Mouse (Mus musculus) liver, embryonic 16.5 days (tissue): ENCODE data around the gene Dhdh. TPM values are rescaled to one million over a fixed set of nuclear protein-coding genes. Genes with fewer than 3 reads are reported as not detected.

ENCODE experiments used
- ATAC-seq: fragments of 200-750 bp; cut with Nextera tagmentation; 2 replicates; pipeline ENCODE4 v1.8.0; 2017; ENCODE audit warnings: low read depth, mild to moderate bottlenecking, moderate number of reproducible peaks, moderate library complexity
- H3K27ac ChIP-seq: fragments of 300-500 bp; sonication (generic); 2 replicates; pipeline ENCODE4 v1.5.1; 2014; ENCODE audit warnings: mild to moderate bottlenecking, low read length
- H3K27me3 ChIP-seq: fragments of 300-500 bp; sonication (generic); 2 replicates; pipeline ENCODE4 v1.6.1; 2014; ENCODE audit warnings: low read depth, low read length, mixed read lengths; ENCODE audit not compliant: control insufficient read depth, insufficient read depth
- H3K36me3 ChIP-seq: fragments of 300-500 bp; sonication (generic); 2 replicates; pipeline ENCODE4 v1.6.1; 2014; ENCODE audit warnings: mild to moderate bottlenecking; ENCODE audit not compliant: control insufficient read depth, insufficient read depth
- H3K4me1 ChIP-seq: fragments of 300-500 bp; sonication (generic); 2 replicates; pipeline ENCODE4 v1.6.1; 2014; ENCODE audit warnings: low read depth, low read length, mixed read lengths; ENCODE audit not compliant: control insufficient read depth
- H3K4me2 ChIP-seq: fragments of 300-500 bp; sonication (generic); 2 replicates; pipeline ENCODE4 v1.6.1; 2014; ENCODE audit warnings: low read depth, low read length, mixed read lengths
- H3K4me3 ChIP-seq: fragments of 300-500 bp; sonication (generic); 2 replicates; pipeline ENCODE4 v1.5.1; 2014; ENCODE audit warnings: low read depth, mild to moderate bottlenecking, low read length
- H3K9ac ChIP-seq: fragments of 300-500 bp; sonication (generic); 2 replicates; pipeline ENCODE4 v1.6.1; 2014; ENCODE audit warnings: low read depth, low read length
- H3K9me3 ChIP-seq: fragments of 300-500 bp; sonication (generic); replicated peaks from 2 replicates; pipeline ENCODE4 v1.6.1; 2016; ENCODE audit warnings: low read length; ENCODE audit not compliant: control insufficient read depth
- WGBS: fragments of 180-500 bp; shearing (Covaris S2); extraction: QIAGEN DNeasy Blood & Tissue Kit; methylation state at CpG from one replicate; pipeline ENCODE4 v1.1.7; 2014; ENCODE audit not compliant: insufficient replicate concordance; 5-methylcytosine and 5-hydroxymethylcytosine counted together
- microRNA-seq: library from miRNA; unstranded; fragments of <30 nt; microRNA quantifications from one replicate; pipeline ENCODE4, GENCODE M21; 2016
- polyA plus RNA-seq: library from polyadenylated mRNA; unstranded; fragments of >200 nt; fragmentation: Nextera tagmentation; extraction: Ambion mirVana; gene quantifications from 2 replicates; pipeline ENCODE4 v1.2.1, GENCODE M21; 2015

Gene Dhdh
- polyA plus RNA-seq, 1 experiment from 2014 or later, result 3.3 TPM

- no peak for ATAC-seq
- Histone ChIP-seq H3K9ac (peak overlapping the region; percentile 72), H3K4me3 (peak overlapping the region; percentile 66), H3K4me1 (peaks cover 28% of the 10 kb centered on the region), H3K27me3 (no peaks in the 10 kb centered on the region), H3K27ac (peak overlapping the region; percentile 71), H3K9me3 (no peaks in the 10 kb centered on the region), H3K36me3 (peaks cover 2% of the 10 kb centered on the region; the same call in 1 of the 2 replicates), H3K4me2 (peak overlapping the region; percentile 82)
- 4% methylated on average over 16 of the region's 16 CpGs for WGBS
Measured at GRCm38 (mm10) chr7:45435038-45435437, 53.6 kb downstream of the Dhdh start.

- H3K4me3 ChIP-seq, result peak within 1 kb of the TSS; percentile 83
- H3K27ac ChIP-seq, result peak within 1 kb of the TSS; percentile 86
- WGBS, result under 1% methylated on average over 45 of the region's 45 CpGs
- ATAC-seq, result peak; percentile 96
- H3K4me1 ChIP-seq, result peaks cover 28% of the 10 kb centered on the region
- H3K36me3 ChIP-seq, result no peaks in the 10 kb centered on the region; the same call in 1 of the 2 replicates
- H3K9ac ChIP-seq, result peak within 1 kb of the TSS; percentile 81
- no peaks in the 10 kb centered on the region for H3K27me3 ChIP-seq
- no peaks in the 10 kb centered on the region for H3K9me3 ChIP-seq
- peak within 1 kb of the TSS; percentile 86 for H3K4me2 ChIP-seq
Measured at GRCm38 (mm10) chr7:45434203-45435015, 54.2 kb downstream of the Dhdh start, which contains the start of gene Gys1. Gys1 (plus strand) TSS chr7:45434844.

DNA sequence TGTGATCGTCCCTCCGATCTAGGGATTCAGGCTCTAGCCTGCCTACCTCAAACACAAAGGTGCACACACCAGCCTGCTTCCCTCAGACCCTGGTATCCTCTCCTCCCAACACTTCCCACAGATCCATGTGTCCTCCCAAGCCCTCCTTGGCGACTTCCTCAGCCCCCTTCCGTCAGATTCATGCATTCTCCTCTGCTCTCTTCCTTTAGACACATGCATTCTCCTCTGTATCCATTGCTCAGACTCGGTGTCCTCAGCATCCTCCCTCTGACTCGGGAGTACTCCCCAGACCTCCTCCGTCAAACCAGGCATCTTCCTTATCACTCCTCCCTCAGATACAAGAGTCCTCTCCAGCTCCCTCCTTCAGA, 54.8 kb downstream of the Dhdh start:
- H3K9ac ChIP-seq, result peak overlapping the region; percentile 81
- H3K36me3 ChIP-seq, result peaks cover 3% of the 10 kb centered on the region
- H3K4me2 ChIP-seq, result peak overlapping the region; percentile 86
- H3K9me3 ChIP-seq, result no peaks in the 10 kb centered on the region
- H3K4me1 ChIP-seq, result peaks cover 28% of the 10 kb centered on the region
- no peaks in the 10 kb centered on the region for H3K27me3 ChIP-seq
- peak overlapping the region; percentile 83 for H3K4me3 ChIP-seq
- no peak for ATAC-seq
- H3K27ac ChIP-seq, result peak overlapping the region; percentile 86
- 1% methylated on average over 7 of the region's 7 CpGs for WGBS

- peaks cover 39% of the 10 kb centered on the region for H3K36me3 ChIP-seq
- no peak for ATAC-seq
- no peaks in the 10 kb centered on the region for H3K4me1 ChIP-seq
- H3K4me3 ChIP-seq, result no peak overlapping the region
- no peak overlapping the region for H3K9ac ChIP-seq
- 83% methylated on average over 8 of the region's 8 CpGs for WGBS
- no peaks in the 10 kb centered on the region for H3K9me3 ChIP-seq
- no peak overlapping the region for H3K27ac ChIP-seq
- H3K27me3 ChIP-seq, result no peaks in the 10 kb centered on the region
- no peak overlapping the region for H3K4me2 ChIP-seq
Measured at GRCm38 (mm10) chr7:45426556-45426955, 62.0 kb downstream of the Dhdh start.

DNA sequence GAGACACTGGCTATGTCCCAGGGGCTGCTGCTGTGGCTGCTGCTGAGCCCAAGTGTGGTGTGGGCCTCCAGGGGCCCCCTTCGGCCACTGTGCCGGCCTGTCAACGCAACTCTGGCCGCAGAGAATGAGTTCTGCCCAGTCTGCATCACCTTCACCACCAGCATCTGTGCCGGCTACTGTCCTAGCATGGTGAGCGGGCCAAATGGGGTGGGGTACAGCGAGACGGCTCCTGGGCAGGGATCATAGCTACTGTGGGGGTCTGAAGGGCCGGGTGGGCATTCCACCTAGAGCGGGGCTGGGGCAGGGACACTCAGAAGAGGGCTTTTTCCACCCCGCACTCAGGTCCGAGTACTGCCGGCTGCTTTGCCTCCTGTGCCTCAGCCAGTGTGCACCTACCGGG, 67.4 kb downstream of the Dhdh start:
- no peak for ATAC-seq
- Histone ChIP-seq H3K4me2 (no peak overlapping the region), H3K36me3 (peaks cover 31% of the 10 kb centered on the region), H3K9me3 (no peaks in the 10 kb centered on the region), H3K4me3 (no peak overlapping the region), H3K4me1 (no peaks in the 10 kb centered on the region), H3K9ac (no peak overlapping the region), H3K27ac (no peak overlapping the region), H3K27me3 (peaks cover 40% of the 10 kb centered on the region)
- WGBS, result 82% methylated on average over 14 of the region's 14 CpGs

Small RNAs within 50 kb of the gene (microRNA-seq; reads per million reads assigned to microRNA genes)
- 0.74 reads per million for gene Gm22133

Other genes with a start within 250 kb of the Dhdh start
- gene Cd37, start 249.7 kb downstream of the Dhdh start, polyA plus RNA-seq, result 16.4 and 19.3 TPM in 2 replicates
- gene Slc6a16, start 247.7 kb downstream of the Dhdh start, polyA plus RNA-seq, result not detected in 2 replicates
- not detected in 2 replicates for gene Slc6a21, start 211.3 kb downstream of the Dhdh start, polyA plus RNA-seq
- gene Trpm4, start 155.0 kb downstream of the Dhdh start, polyA plus RNA-seq, result 0.85 and 1.7 TPM in 2 replicates
- 0.39 and 0.60 TPM in 2 replicates for gene Hrc, start 153.5 kb downstream of the Dhdh start, polyA plus RNA-seq
- 0.15 and 0.19 TPM in 2 replicates for gene Ppfia3, start 121.8 kb downstream of the Dhdh start, polyA plus RNA-seq
- not detected in 2 replicates for gene Lin7b, start 118.2 kb downstream of the Dhdh start, polyA plus RNA-seq
- gene Snrnp70, start 93.1 kb downstream of the Dhdh start, polyA plus RNA-seq, result 64.2 and 70.1 TPM in 2 replicates
- gene Kcna7, start 83.2 kb downstream of the Dhdh start, polyA plus RNA-seq, result not detected in 2 replicates
- 0.09 and 0.26 TPM in 2 replicates for gene Ntf5, start 75.1 kb downstream of the Dhdh start, polyA plus RNA-seq
- gene Lhb, start 68.0 kb downstream of the Dhdh start, polyA plus RNA-seq, result not detected in 2 replicates
- gene Gys1, start 54.0 kb downstream of the Dhdh start, polyA plus RNA-seq, result 7.6 and 8.9 TPM in 2 replicates
- 58.8 and 59.4 TPM in 2 replicates for gene Ruvbl2, start 50.7 kb downstream of the Dhdh start, polyA plus RNA-seq
- 6,125 and 6,166 TPM in 2 replicates for gene Ftl1, start 28.9 kb downstream of the Dhdh start, polyA plus RNA-seq
- gene Bax, start 21.9 kb downstream of the Dhdh start, polyA plus RNA-seq, result 63.3 and 63.4 TPM in 2 replicates
- gene Tulp2, start 6.9 kb downstream of the Dhdh start, polyA plus RNA-seq, result 0.41 and 0.75 TPM in 2 replicates
- gene Gm45808, start 2.0 kb downstream of the Dhdh start, polyA plus RNA-seq, result not detected in 2 replicates
- gene Nucb1, start 21.6 kb upstream of the Dhdh start, polyA plus RNA-seq, result 122 and 124 TPM in 2 replicates
- 293 and 328 TPM in 2 replicates for gene Ppp1r15a, start 37.5 kb upstream of the Dhdh start, polyA plus RNA-seq
- gene Plekha4, start 37.5 kb upstream of the Dhdh start, polyA plus RNA-seq, result 0.47 and 0.78 TPM in 2 replicates
- gene Hsd17b14, start 66.1 kb upstream of the Dhdh start, polyA plus RNA-seq, result 1.3 and 1.8 TPM in 2 replicates
- 44.0 and 44.6 TPM in 2 replicates for gene Bcat2, start 81.3 kb upstream of the Dhdh start, polyA plus RNA-seq
- not detected in 2 replicates for gene Fgf21, start 126.7 kb upstream of the Dhdh start, polyA plus RNA-seq
- not detected in 2 replicates for gene Fut1, start 128.5 kb upstream of the Dhdh start, polyA plus RNA-seq
- gene Izumo1, start 133.0 kb upstream of the Dhdh start, polyA plus RNA-seq, result 0.05 and 0.06 TPM in 2 replicates
- 1.7 and 1.8 TPM in 2 replicates for gene Rasip1, start 138.7 kb upstream of the Dhdh start, polyA plus RNA-seq
- 0.58 and 1.3 TPM in 2 replicates for gene Mamstr, start 151.2 kb upstream of the Dhdh start, polyA plus RNA-seq
- 0.02 and 0.08 TPM in 2 replicates for gene Fut2, start 177.6 kb upstream of the Dhdh start, polyA plus RNA-seq
- gene Ntn5, start 195.2 kb upstream of the Dhdh start, polyA plus RNA-seq, result not detected in 2 replicates
- 0.05 TPM in 1 of 2 replicates, not detected in the other for gene Sec1, start 205.6 kb upstream of the Dhdh start, polyA plus RNA-seq
- 0.23 and 0.37 TPM in 2 replicates for gene Car11, start 211.0 kb upstream of the Dhdh start, polyA plus RNA-seq
- gene Dbp, start 216.3 kb upstream of the Dhdh start, polyA plus RNA-seq, result 0.27 and 0.32 TPM in 2 replicates
- 460 and 502 TPM in 2 replicates for gene Rpl18, start 226.7 kb upstream of the Dhdh start, polyA plus RNA-seq
- gene Sphk2, start 229.2 kb upstream of the Dhdh start, polyA plus RNA-seq, result 11.0 and 13.9 TPM in 2 replicates
- 0.16 and 0.30 TPM in 2 replicates for gene Fam83e, start 232.4 kb upstream of the Dhdh start, polyA plus RNA-seq
- gene Spaca4, start 237.0 kb upstream of the Dhdh start, polyA plus RNA-seq, result not detected in 2 replicates